Mouse (Mus musculus) heart, postnatal 0 days (tissue): ENCODE measurements around the gene Vmn1r1.

Experiments
- CTCF ChIP-seq: IDR thresholded peaks from 2 replicates; pipeline ENCODE4 v1.5.1; 2016; ENCODE audit warnings: antibody characterized with exemption, control low read depth, low read depth
- EP300 ChIP-seq: IDR thresholded peaks from 2 replicates; pipeline ENCODE4 v1.6.1; 2016; ENCODE audit warnings: antibody characterized with exemption, low read depth

GRCm38 (mm10) chr1:182149966-182150365 is 14.3 kb downstream of the Vmn1r1 start:
- TF ChIP-seq CTCF (peak; percentile 54), EP300 (no peak)
